8 mouse cellular contexts compared by ENCODE assay signal in the genomic region with DNA sequence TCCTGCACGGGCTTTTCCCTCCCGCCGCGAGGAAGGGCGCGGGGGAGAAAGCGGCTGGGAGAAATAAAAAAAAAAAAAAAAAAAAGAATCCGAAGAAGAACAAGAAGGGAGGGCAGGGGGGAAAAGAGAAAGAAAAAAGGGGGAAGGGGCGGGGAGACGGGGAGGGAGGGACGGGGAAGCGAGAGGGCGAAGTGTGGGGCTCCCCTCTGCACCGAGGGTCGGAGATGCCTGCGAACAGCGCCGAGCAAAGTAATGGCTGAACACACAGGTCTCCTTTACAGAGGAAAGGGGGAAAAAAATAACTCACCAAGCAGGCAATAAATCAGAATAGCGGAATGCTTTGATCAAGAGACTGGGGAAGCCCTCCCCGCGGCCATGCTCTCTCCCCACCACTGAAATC. TPM values are rescaled to one million over a fixed set of nuclear protein-coding genes. Genes with fewer than 3 reads are reported as not detected.
DNase-seq lines count a peak whose midpoint lies in the region; ATAC-seq and TF ChIP-seq lines count a peak whose summit lies in the region.

No protein-coding gene starts in this region.

- ATAC-seq in heart, embryonic 11.5 days (replicated peaks; ENCODE audit: insufficient number of reproducible peaks, low FRiP score, low TSS enrichment), result no peak
- ATAC-seq in hindbrain, embryonic 14.5 days (ENCODE audit: low FRiP score), result no peak
- ATAC-seq in granulocyte monocyte progenitor cell, adult 5-6 weeks (replicated peaks; ENCODE audit: poor library complexity, severe bottlenecking), result no peak

- peak overlapping the region; percentile 84 for H3K4me2 ChIP-seq in heart, embryonic 11.5 days
- peak overlapping the region; percentile 85 for H3K4me2 ChIP-seq in hindbrain, embryonic 14.5 days (replicated peaks)

- no peak for TF ChIP-seq EP300 in ES-Bruce4 (IDR thresholded peaks at IDR 0.05; ENCODE audit: insufficient read depth, low read depth, low read length)

- no peaks in the 10 kb centered on the region for H3K9me3 ChIP-seq in heart, embryonic 11.5 days (replicated peaks; ENCODE audit: control insufficient read depth, low read length)
- no peaks in the 10 kb centered on the region for H3K9me3 ChIP-seq in ES-Bruce4 (replicated peaks; ENCODE audit: control insufficient read depth, insufficient read depth, low read length, poor library complexity, severe bottlenecking)
- no peaks in the 10 kb centered on the region for H3K9me3 ChIP-seq in hindbrain, embryonic 14.5 days (ENCODE audit: control insufficient read depth, low read length)
- no peaks in the 10 kb centered on the region for H3K9me3 ChIP-seq in midbrain, embryonic 10.5 days (replicated peaks)

- TF ChIP-seq POLR2A in ES-Bruce4 (IDR thresholded peaks at IDR 0.05; ENCODE audit: insufficient read depth, low read length), result no peak

- H3K4me3 ChIP-seq in heart, embryonic 11.5 days (ENCODE audit: low read depth, low read length), result peak overlapping the region; percentile 62
- H3K4me3 ChIP-seq in ES-Bruce4 (ENCODE audit: low read depth, low read length), result peak overlapping the region; percentile 74
- H3K4me3 ChIP-seq in hindbrain, embryonic 14.5 days (replicated peaks; ENCODE audit: low read length), result peak overlapping the region; percentile 92
- peak overlapping the region; percentile 90 for H3K4me3 ChIP-seq in midbrain, embryonic 10.5 days

- peaks cover 4% of the 10 kb centered on the region; the same call in 1 of the 2 replicates for H3K27me3 ChIP-seq in heart, embryonic 11.5 days (ENCODE audit: control insufficient read depth, insufficient read depth, low read length)
- H3K27me3 ChIP-seq in ES-Bruce4 (ENCODE audit: control insufficient read depth, insufficient read depth, low read length, poor library complexity, severe bottlenecking), result peaks cover 11% of the 10 kb centered on the region
- H3K27me3 ChIP-seq in hindbrain, embryonic 14.5 days (ENCODE audit: control insufficient read depth, insufficient read depth, low read length), result no peaks in the 10 kb centered on the region
- peaks cover 28% of the 10 kb centered on the region for H3K27me3 ChIP-seq in midbrain, embryonic 10.5 days (ENCODE audit: low read depth, poor library complexity, severe bottlenecking)

- H3K4me1 ChIP-seq in heart, embryonic 11.5 days (ENCODE audit: control insufficient read depth, insufficient read depth, low read length), result no peaks in the 10 kb centered on the region; the same call in 1 of the 2 replicates
- no peaks in the 10 kb centered on the region for H3K4me1 ChIP-seq in ES-Bruce4 (ENCODE audit: control insufficient read depth, insufficient read depth, low read length)
- H3K4me1 ChIP-seq in hindbrain, embryonic 14.5 days (replicated peaks; ENCODE audit: control insufficient read depth, insufficient read depth, low read length), result peaks cover 23% of the 10 kb centered on the region
- H3K4me1 ChIP-seq in midbrain, embryonic 10.5 days, result peaks cover 48% of the 10 kb centered on the region

- WGBS in heart, embryonic 11.5 days (ENCODE audit: insufficient replicate concordance), result 1% methylated on average over 18 of the region's 21 CpGs
- 2% methylated on average over 11 of the region's 21 CpGs for WGBS in hindbrain, embryonic 14.5 days
- WGBS in midbrain, embryonic 10.5 days, result 0% methylated on average over 16 of the region's 21 CpGs

- 0 out of 2 replicates have a peak overlapping the region, but pooled peaks have one; percentile 87 for H3K27ac ChIP-seq in heart, embryonic 11.5 days (ENCODE audit: low read depth, low read length)
- H3K27ac ChIP-seq in ES-Bruce4 (ENCODE audit: insufficient read depth, low read length), result no peak overlapping the region
- H3K27ac ChIP-seq in hindbrain, embryonic 14.5 days, result peak overlapping the region; percentile 91
- peak overlapping the region; percentile 95 for H3K27ac ChIP-seq in midbrain, embryonic 10.5 days (replicated peaks)

- DNase-seq in heart, adult 8-10 months (ENCODE audit: low spot score), result no peak
- DNase-seq in embryo, embryonic 9.5 days (ENCODE audit: extremely low spot score), result peak; percentile 57
- DNase-seq in hindbrain, embryonic 14.5 days (ENCODE audit: low spot score), result peak; percentile 50
- peak; percentile 56 for DNase-seq in midbrain, embryonic 10.5 days (ENCODE audit: low spot score)
- DNase-seq in left cerebral cortex, adult 11 months (ENCODE audit: low spot score), result no peak

- peak overlapping the region; percentile 79 for H3K9ac ChIP-seq in heart, embryonic 11.5 days (ENCODE audit: low read depth, low read length)
- peak overlapping the region; percentile 95 for H3K9ac ChIP-seq in ES-Bruce4 (ENCODE audit: low read depth, poor library complexity, severe bottlenecking)
- H3K9ac ChIP-seq in hindbrain, embryonic 14.5 days, result peak overlapping the region; percentile 97

- no peaks in the 10 kb centered on the region for H3K36me3 ChIP-seq in heart, embryonic 11.5 days (ENCODE audit: control insufficient read depth, insufficient read depth, low read length)
- no peaks in the 10 kb centered on the region for H3K36me3 ChIP-seq in ES-Bruce4 (ENCODE audit: control insufficient read depth, insufficient read depth, low read length, poor library complexity, severe bottlenecking)
- H3K36me3 ChIP-seq in hindbrain, embryonic 14.5 days (replicated peaks; ENCODE audit: control insufficient read depth, insufficient read depth), result no peaks in the 10 kb centered on the region
- H3K36me3 ChIP-seq in midbrain, embryonic 10.5 days, result no peaks in the 10 kb centered on the region

- TF ChIP-seq CTCF in ES-Bruce4 (IDR thresholded peaks at IDR 0.05; ENCODE audit: low read depth, low read length), result no peak

RNA-seq across cellular contexts. Expression of gene Auts2, which starts 1.2 kb away (rescaled TPM):
- 17.7 and 19.8 TPM in 2 replicates for polyA plus RNA-seq in heart, embryonic 11.5 days (2014; fragmentation: Nextera tagmentation; extraction: Ambion mirVana)
- total RNA-seq in heart, adult 8-10 months (2022), result 10 to 100 TPM; 23.5 to 31.8 (median 27.0) TPM
- 22.6 and 23.4 TPM in 2 replicates for polyA plus RNA-seq in ES-Bruce4 (2011; ENCODE audit: insufficient read depth, insufficient read length, low read depth, missing spikeins)
- polyA plus RNA-seq in hindbrain, embryonic 14.5 days (2014; fragmentation: Nextera tagmentation; extraction: Ambion mirVana), result 53.3 and 61.8 TPM in 2 replicates
- polyA plus RNA-seq in midbrain, embryonic 10.5 days (2016; fragmentation: Nextera tagmentation; extraction: Ambion mirVana), result 32.3 and 45.0 TPM in 2 replicates
- 13.2 and 109 TPM in 2 replicates for total RNA-seq in granulocyte monocyte progenitor cell, adult 5-6 weeks (2014; fragmentation: Nextera tagmentation)
- total RNA-seq in granulocyte monocyte progenitor cell, adult 5-6 weeks (2017), result 0.62 and 3.1 TPM in 2 replicates

Comparison
In these comparisons a context has a peak if more than half of its experiments do, and no peak if none do; other contexts are left out.
1. DNase-seq: peak in embryo, embryonic 9.5 days (single experiment), hindbrain, embryonic 14.5 days (single experiment) and midbrain, embryonic 10.5 days (single experiment); none in heart, adult 8-10 months (single experiment) and left cerebral cortex, adult 11 months (single experiment).
2. Peak in every context shown above with its lines, with median percentiles within 50 percentile points of each other: H3K4me3 ChIP-seq and H3K9ac ChIP-seq.